Mouse (Mus musculus): Measurements from ENCODE around the gene Gde1. TPM values are rescaled to one million over a fixed set of nuclear protein-coding genes. Genes with fewer than 3 reads are reported as not detected.

Gene Gde1
- polyA plus RNA-seq, 1 experiment = 75.4 TPM

- H3K4me3 ChIP-seq (ENCODE audit: insufficient read depth, low read length) = no peak overlapping the region
- TF ChIP-seq CTCF (IDR thresholded peaks at IDR 0.05; ENCODE audit: borderline replicate concordance, insufficient read depth, low read length) (no peak), POLR2A (IDR thresholded peaks at IDR 0.05; ENCODE audit: low read depth, low read length) (no peak)
Observed at GRCm38 (mm10) chr7:118691287-118691686, 14.3 kb downstream of the Gde1 start.

GRCm38 (mm10) chr7:118689088-118689487, 16.5 kb downstream of the Gde1 start:
- no peak for TF ChIP-seq POLR2A (IDR thresholded peaks at IDR 0.05; ENCODE audit: low read depth, low read length)
- no peak for TF ChIP-seq CTCF (IDR thresholded peaks at IDR 0.05; ENCODE audit: borderline replicate concordance, insufficient read depth, low read length)
- no peak overlapping the region for H3K4me3 ChIP-seq (ENCODE audit: insufficient read depth, low read length)
- H3K4me1 ChIP-seq (ENCODE audit: control insufficient read depth, insufficient read depth, low read length) = no peaks in the 10 kb centered on the region
- H3K27ac ChIP-seq (ENCODE audit: insufficient read depth, low read length) = no peak overlapping the region

More at GRCm38 (mm10) chr7:118691287-118691686, 14.3 kb downstream of the Gde1 start:
- H3K4me1 ChIP-seq (ENCODE audit: control insufficient read depth, insufficient read depth, low read length) = no peaks in the 10 kb centered on the region
- no peak overlapping the region for H3K27ac ChIP-seq (ENCODE audit: insufficient read depth, low read length)

GRCm38 (mm10) chr7:118688199-118688598, 17.4 kb downstream of the Gde1 start:
- TF ChIP-seq POLR2A (IDR thresholded peaks at IDR 0.05; ENCODE audit: low read depth, low read length) (no peak), CTCF (IDR thresholded peaks at IDR 0.05; ENCODE audit: borderline replicate concordance, insufficient read depth, low read length) (peak; percentile 60)
- Histone ChIP-seq H3K4me3 (ENCODE audit: insufficient read depth, low read length) (no peak overlapping the region), H3K4me1 (ENCODE audit: control insufficient read depth, insufficient read depth, low read length) (no peaks in the 10 kb centered on the region), H3K27ac (ENCODE audit: insufficient read depth, low read length) (no peak overlapping the region)

GRCm38 (mm10) chr7:118676826-118677225, 28.8 kb downstream of the Gde1 start:
- TF ChIP-seq POLR2A (IDR thresholded peaks at IDR 0.05; ENCODE audit: low read depth, low read length) = no peak
- no peak for TF ChIP-seq CTCF (IDR thresholded peaks at IDR 0.05; ENCODE audit: borderline replicate concordance, insufficient read depth, low read length)
- Histone ChIP-seq H3K4me3 (ENCODE audit: insufficient read depth, low read length) (no peak overlapping the region), H3K27ac (ENCODE audit: insufficient read depth, low read length) (no peak overlapping the region), H3K4me1 (ENCODE audit: control insufficient read depth, insufficient read depth, low read length) (no peaks in the 10 kb centered on the region)

GRCm38 (mm10) chr7:118670142-118670541, 35.4 kb downstream of the Gde1 start:
- no peak overlapping the region for H3K4me3 ChIP-seq (ENCODE audit: insufficient read depth, low read length)
- TF ChIP-seq POLR2A (IDR thresholded peaks at IDR 0.05; ENCODE audit: low read depth, low read length) (no peak), CTCF (IDR thresholded peaks at IDR 0.05; ENCODE audit: borderline replicate concordance, insufficient read depth, low read length) (no peak)
- H3K4me1 ChIP-seq (ENCODE audit: control insufficient read depth, insufficient read depth, low read length) = no peaks in the 10 kb centered on the region
- no peak overlapping the region for H3K27ac ChIP-seq (ENCODE audit: insufficient read depth, low read length)

GRCm38 (mm10) chr7:118667773-118668172, 37.8 kb downstream of the Gde1 start:
- TF ChIP-seq POLR2A (IDR thresholded peaks at IDR 0.05; ENCODE audit: low read depth, low read length) (no peak), CTCF (IDR thresholded peaks at IDR 0.05; ENCODE audit: borderline replicate concordance, insufficient read depth, low read length) (no peak)

GRCm38 (mm10) chr7:118656730-118657129, 48.8 kb downstream of the Gde1 start:
- H3K4me1 ChIP-seq (ENCODE audit: control insufficient read depth, insufficient read depth, low read length) = no peaks in the 10 kb centered on the region
- no peak overlapping the region for H3K4me3 ChIP-seq (ENCODE audit: insufficient read depth, low read length)
- no peak for TF ChIP-seq POLR2A (IDR thresholded peaks at IDR 0.05; ENCODE audit: low read depth, low read length)
- TF ChIP-seq CTCF (IDR thresholded peaks at IDR 0.05; ENCODE audit: borderline replicate concordance, insufficient read depth, low read length) = no peak
- H3K27ac ChIP-seq (ENCODE audit: insufficient read depth, low read length) = no peak overlapping the region

More at GRCm38 (mm10) chr7:118667773-118668172, 37.8 kb downstream of the Gde1 start:
- no peak overlapping the region for H3K4me3 ChIP-seq (ENCODE audit: insufficient read depth, low read length)
- no peak overlapping the region for H3K27ac ChIP-seq (ENCODE audit: insufficient read depth, low read length)
- no peaks in the 10 kb centered on the region for H3K4me1 ChIP-seq (ENCODE audit: control insufficient read depth, insufficient read depth, low read length)

GRCm38 (mm10) chr7:118652572-118653295, 52.8 kb downstream of the Gde1 start:
- no peaks in the 10 kb centered on the region for H3K4me1 ChIP-seq (ENCODE audit: control insufficient read depth, insufficient read depth, low read length)
- H3K4me3 ChIP-seq (ENCODE audit: insufficient read depth, low read length) = no peak overlapping the region
- TF ChIP-seq CTCF (IDR thresholded peaks at IDR 0.05; ENCODE audit: borderline replicate concordance, insufficient read depth, low read length) (no peak), POLR2A (IDR thresholded peaks at IDR 0.05; ENCODE audit: low read depth, low read length) (no peak)
- no peak overlapping the region for H3K27ac ChIP-seq (ENCODE audit: insufficient read depth, low read length)

- no peak for TF ChIP-seq POLR2A (IDR thresholded peaks at IDR 0.05; ENCODE audit: low read depth, low read length)
- no peak for TF ChIP-seq CTCF (IDR thresholded peaks at IDR 0.05; ENCODE audit: borderline replicate concordance, insufficient read depth, low read length)
- no peak overlapping the region for H3K4me3 ChIP-seq (ENCODE audit: insufficient read depth, low read length)
- no peaks in the 10 kb centered on the region for H3K4me1 ChIP-seq (ENCODE audit: control insufficient read depth, insufficient read depth, low read length)
Observed at GRCm38 (mm10) chr7:118650891-118651290, 54.7 kb downstream of the Gde1 start.

GRCm38 (mm10) chr7:118650119-118650518, 55.5 kb downstream of the Gde1 start:
- TF ChIP-seq POLR2A (IDR thresholded peaks at IDR 0.05; ENCODE audit: low read depth, low read length) = no peak
- no peak for TF ChIP-seq CTCF (IDR thresholded peaks at IDR 0.05; ENCODE audit: borderline replicate concordance, insufficient read depth, low read length)
- Histone ChIP-seq H3K4me1 (ENCODE audit: control insufficient read depth, insufficient read depth, low read length) (no peaks in the 10 kb centered on the region), H3K27ac (ENCODE audit: insufficient read depth, low read length) (no peak overlapping the region), H3K4me3 (ENCODE audit: insufficient read depth, low read length) (no peak overlapping the region)

More at GRCm38 (mm10) chr7:118650891-118651290, 54.7 kb downstream of the Gde1 start:
- H3K27ac ChIP-seq (ENCODE audit: insufficient read depth, low read length) = no peak overlapping the region

Measured in embryonic fibroblast, embryonic 13.5 days (primary cell).